Mouse (Mus musculus) MEL (cell line): ENCODE measurements around the gene Skor1. TPM values are rescaled to one million over a fixed set of nuclear protein-coding genes. Genes with fewer than 3 reads are reported as not detected.

Experiments
- DNase-seq: peaks from one replicate; pipeline ENCODE4 v3.0.0; 2011; ENCODE audit warnings: low read depth, low spot score
- H3K27ac ChIP-seq: 2 replicates; pipeline ENCODE4 v1.5.1; 2012; ENCODE audit warnings: low read depth, mild to moderate bottlenecking, control low read depth, low read length, moderate library complexity; ENCODE audit not compliant: control insufficient read depth
- H3K27me3 ChIP-seq, 2 experiments: fragments of 150-350 bp in 1 of 2; sonication (generic) in 1 of 2; 2 replicates each; pipeline ENCODE4 v1.6.1; 2012; ENCODE audit warnings: low read length in 2 of 2, mild to moderate bottlenecking in 2 of 2, improper control_type of control experiment in 1 of 2, moderate library complexity in 1 of 2; ENCODE audit not compliant: insufficient read depth in 2 of 2, control insufficient read depth in 1 of 2
- H3K36me3 ChIP-seq, 2 experiments: 2 replicates each; pipeline ENCODE4 v1.6.1; 2012 to 2014; ENCODE audit warnings: low read length in 2 of 2, improper control_type of control experiment in 1 of 2, inconsistent platforms in 1 of 2, mild to moderate bottlenecking in 1 of 2; ENCODE audit not compliant: insufficient read depth in 2 of 2, control insufficient read depth in 1 of 2
- H3K4me1 ChIP-seq, 2 experiments: fragments of 150-350 bp in 1 of 2; sonication (generic) in 1 of 2; 2 replicates each; pipeline ENCODE4 v1.6.1; 2012; ENCODE audit warnings: low read length in 2 of 2, improper control_type of control experiment in 1 of 2, mild to moderate bottlenecking in 1 of 2; ENCODE audit not compliant: insufficient read depth in 2 of 2, control insufficient read depth in 1 of 2
- H3K4me3 ChIP-seq, 2 experiments: fragments of 150-350 bp in 1 of 2; sonication (generic) in 1 of 2; 2 replicates each; pipeline ENCODE4 v1.5.1; 2012; ENCODE audit warnings: low read depth in 2 of 2, low read length in 2 of 2, mild to moderate bottlenecking in 2 of 2, moderate library complexity in 2 of 2, control low read depth in 1 of 2, improper control_type of control experiment in 1 of 2; ENCODE audit not compliant: control insufficient read depth in 1 of 2, insufficient read depth in 1 of 2
- H3K79me2 ChIP-seq: 2 replicates; pipeline ENCODE4 v1.6.1; 2012; ENCODE audit warnings: mild to moderate bottlenecking, low read length, moderate library complexity; ENCODE audit not compliant: control insufficient read depth, poor library complexity, insufficient read depth
- H3K9ac ChIP-seq: 2 replicates; pipeline ENCODE4 v1.6.1; 2012; ENCODE audit warnings: low read depth, mild to moderate bottlenecking, control low read depth, low read length, moderate library complexity; ENCODE audit not compliant: control insufficient read depth, poor library complexity, severe bottlenecking
- H3K9me3 ChIP-seq: fragments of 150-350 bp; sonication (generic); replicated peaks from 2 replicates; pipeline ENCODE4 v1.6.1; 2012; ENCODE audit warnings: mild to moderate bottlenecking, low read length, improper control_type of control experiment, moderate library complexity; ENCODE audit not compliant: insufficient read depth
- CHD1 ChIP-seq: IDR thresholded peaks from 2 replicates; pipeline ENCODE4 v1.6.1; 2012; ENCODE audit warnings: low read depth, mild to moderate bottlenecking, inconsistent platforms, low read length, improper control_type of control experiment
- CHD2 ChIP-seq: IDR thresholded peaks from 2 replicates; pipeline ENCODE4 v1.6.1; 2011; ENCODE audit warnings: low read length, improper control_type of control experiment
- ELF1 ChIP-seq: IDR thresholded peaks from 2 replicates; pipeline ENCODE4 v1.6.1; 2014; ENCODE audit warnings: low read depth, mild to moderate bottlenecking, inconsistent platforms, low read length, improper control_type of control experiment, moderate library complexity
- GATA1 ChIP-seq: IDR thresholded peaks from 2 replicates; pipeline ENCODE4 v1.6.1; 2011; ENCODE audit warnings: low read depth, low read length, improper control_type of control experiment
- KAT2A ChIP-seq: conservative IDR thresholded peaks from 2 replicates; pipeline ENCODE4 v1.6.1; 2012; ENCODE audit warnings: low read depth, low read length, improper control_type of control experiment, inconsistent platforms
- MAX ChIP-seq: IDR thresholded peaks from 2 replicates; pipeline ENCODE4 v1.6.1; 2011; ENCODE audit warnings: low read length, improper control_type of control experiment
- NELFE ChIP-seq: IDR thresholded peaks from 2 replicates; pipeline ENCODE4 v1.6.1; 2011; ENCODE audit warnings: low read depth, low read length, improper control_type of control experiment
- POLR2AphosphoS2 ChIP-seq: IDR thresholded peaks from 2 replicates; pipeline ENCODE4 v1.6.1; 2011; ENCODE audit warnings: low read length, improper control_type of control experiment
- POLR2AphosphoS5 ChIP-seq: IDR thresholded peaks from 2 replicates; pipeline ENCODE4 v1.6.1; 2012; ENCODE audit warnings: low read depth, borderline replicate concordance, mild to moderate bottlenecking, inconsistent platforms, low read length, moderate library complexity, mixed read lengths
- RAD21 ChIP-seq: IDR thresholded peaks from 2 replicates; pipeline ENCODE4 v1.6.1; 2011; ENCODE audit warnings: mild to moderate bottlenecking, low read depth, low read length, improper control_type of control experiment
- SIN3A ChIP-seq: IDR thresholded peaks from 2 replicates; pipeline ENCODE4 v1.6.1; 2012; ENCODE audit warnings: low read length, improper control_type of control experiment, inconsistent platforms
- TBP ChIP-seq: IDR thresholded peaks from 2 replicates; pipeline ENCODE4 v1.8.0; 2011; ENCODE audit warnings: low read depth, low read length, improper control_type of control experiment
- UBTF ChIP-seq: IDR thresholded peaks from 2 replicates; pipeline ENCODE4 v1.6.1; 2012; ENCODE audit warnings: low read depth, mild to moderate bottlenecking, inconsistent platforms, low read length, improper control_type of control experiment, moderate library complexity, borderline replicate concordance; ENCODE audit not compliant: insufficient read depth
- USF1 ChIP-seq: IDR thresholded peaks from 2 replicates; pipeline ENCODE4 v1.6.1; 2014; ENCODE audit warnings: low read depth, mild to moderate bottlenecking, inconsistent platforms, low read length, improper control_type of control experiment, moderate library complexity
- USF2 ChIP-seq, 2 experiments: IDR thresholded peaks; 2 replicates each; pipeline ENCODE4 v1.6.1; 2011 to 2012; ENCODE audit warnings: improper control_type of control experiment in 2 of 2, low read length in 2 of 2, borderline replicate concordance in 1 of 2, inconsistent platforms in 1 of 2, low read depth in 1 of 2, mild to moderate bottlenecking in 1 of 2; ENCODE audit not compliant: insufficient read depth in 1 of 2
- ZMIZ1 ChIP-seq: IDR thresholded peaks from 2 replicates; pipeline ENCODE4 v1.6.1; 2012; ENCODE audit warnings: low read depth, mild to moderate bottlenecking, inconsistent platforms, low read length, improper control_type of control experiment, moderate library complexity
- ZNF384 ChIP-seq: IDR thresholded peaks from 2 replicates; pipeline ENCODE4 v1.6.1; 2012; ENCODE audit warnings: low read depth, mild to moderate bottlenecking, inconsistent platforms, low read length, improper control_type of control experiment
- polyA plus RNA-seq, 2 experiments: library from polyadenylated mRNA; stranded (reverse) in 1 of 2; unstranded in 1 of 2; fragments of >175 nt in 1 of 2; fragments of >200 nt in 1 of 2; gene quantifications; 2 replicates each; pipeline versions ENCODE4 v1.2.1 to v1.2.4; 2012; ENCODE audit warnings: low replicate concordance in 2 of 2, low read depth in 1 of 2; ENCODE audit not compliant: insufficient read length in 2 of 2, insufficient read depth in 1 of 2, missing spikeins in 1 of 2
- total RNA-seq: library from RNA; depleted of rRNA; stranded (reverse); fragments of 300-350 nt; gene quantifications from 2 replicates; pipeline ENCODE4 v1.2.3, GENCODE M21; 2012

The Skor1 gene
- total and polyA plus RNA-seq, 3 experiments = 0.06 TPM; not detected in 2

DNA sequence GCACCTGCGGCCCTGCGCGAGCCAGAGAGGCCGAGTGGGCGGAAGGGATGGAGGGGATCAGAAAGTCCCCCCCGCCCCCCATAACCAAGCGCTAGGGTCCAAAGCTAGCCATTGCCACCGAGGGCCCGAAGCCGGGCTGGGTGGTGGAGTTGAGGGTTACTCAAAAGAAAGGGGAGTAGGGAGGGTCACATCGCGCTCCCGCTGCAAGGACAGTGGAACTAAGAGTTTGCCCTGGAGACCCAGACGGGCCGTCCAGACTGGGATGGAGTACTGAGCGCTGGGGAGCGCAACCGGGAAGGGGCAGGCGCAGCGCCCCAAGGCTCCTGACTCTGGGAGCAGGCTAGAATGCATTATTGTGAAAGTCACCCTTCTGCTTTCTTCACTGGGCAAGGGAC lies 608 bp upstream of the Skor1 start:
- Histone ChIP-seq H3K9ac (no peak overlapping the region), H3K27me3 (no peaks in the 10 kb centered on the region), H3K4me3 (no peak overlapping the region), H3K4me1 (no peaks in the 10 kb centered on the region), H3K36me3 (no peaks in the 10 kb centered on the region), H3K27ac (no peak overlapping the region), H3K9me3 (no peaks in the 10 kb centered on the region), H3K79me2 (no peaks in the 10 kb centered on the region)
- DNase-seq = no peak
- no peak for TF ChIP-seq ZNF384
- TF ChIP-seq SIN3A = no peak
- no peak for TF ChIP-seq POLR2AphosphoS2
- TF ChIP-seq UBTF = no peak
- no peak for TF ChIP-seq RAD21
- TF ChIP-seq ZMIZ1 = no peak

DNA sequence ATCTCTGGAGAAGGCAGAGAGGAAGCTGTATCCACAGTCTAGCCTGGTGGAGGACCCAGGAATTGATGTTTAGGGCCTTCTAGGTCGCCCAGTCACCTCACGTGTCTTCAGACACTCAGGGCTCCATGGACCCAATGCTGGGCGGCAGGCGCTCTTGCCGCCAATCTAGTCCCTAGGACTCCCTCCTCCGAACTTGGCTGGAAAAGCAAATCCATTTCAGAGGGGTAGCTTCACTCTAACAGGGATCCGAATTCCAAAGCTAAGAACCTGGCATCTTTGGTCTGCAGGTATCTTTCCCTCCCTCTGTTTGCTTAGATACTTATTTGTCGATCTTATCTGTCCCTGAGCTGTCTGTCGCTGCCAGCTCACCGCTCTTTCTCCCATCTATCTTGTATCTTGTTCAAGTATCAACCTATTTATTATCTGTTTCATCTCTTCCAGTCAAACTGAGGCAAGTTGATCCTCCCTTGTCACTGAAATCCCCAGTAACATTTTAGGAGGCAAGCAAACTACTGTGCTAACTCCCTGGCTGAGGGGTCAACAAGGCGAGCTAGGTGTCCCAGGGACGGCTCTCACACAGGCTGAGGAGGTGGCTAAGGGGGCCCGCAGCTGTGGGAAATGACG lies 863 bp downstream of the Skor1 start:
- no peak for TF ChIP-seq KAT2A
- no peak for DNase-seq
- no peaks in the 10 kb centered on the region for H3K27me3 ChIP-seq
- H3K36me3 ChIP-seq = no peaks in the 10 kb centered on the region
- H3K79me2 ChIP-seq = no peaks in the 10 kb centered on the region
- H3K4me1 ChIP-seq = no peaks in the 10 kb centered on the region
- no peak overlapping the region for H3K4me3 ChIP-seq
- H3K9me3 ChIP-seq = no peaks in the 10 kb centered on the region
- H3K27ac ChIP-seq = no peak overlapping the region
- H3K9ac ChIP-seq = no peak overlapping the region

GRCm38 (mm10) chr9:63147296-63147695 lies 1.5 kb downstream of the Skor1 start:
- H3K27ac ChIP-seq = no peak overlapping the region

More at GRCm38 (mm10) chr9:63147296-63147695, 1.5 kb downstream of the Skor1 start:
- H3K4me1 ChIP-seq = no peaks in the 10 kb centered on the region
- no peak overlapping the region for H3K4me3 ChIP-seq
- no peak for TF ChIP-seq USF2 (IDR thresholded peaks at IDR 0.05; ENCODE audit: borderline replicate concordance in 1 of 2, insufficient read depth in 1 of 2, low read depth in 1 of 2, low read length in 2 of 2)
- TF ChIP-seq CHD2 = no peak
- no peak for TF ChIP-seq GATA1
- no peak for TF ChIP-seq USF1
- no peak for TF ChIP-seq POLR2AphosphoS5
- no peak for TF ChIP-seq NELFE
- no peak for TF ChIP-seq CHD1
- TF ChIP-seq MAX = no peak
- TF ChIP-seq TBP = no peak
- TF ChIP-seq ELF1 = no peak
- TF ChIP-seq, all 39 proteins: peak for 0
- Histone ChIP-seq H3K27me3 (no peaks in the 10 kb centered on the region), H3K9me3 (no peaks in the 10 kb centered on the region), H3K36me3 (no peaks in the 10 kb centered on the region), H3K9ac (no peak overlapping the region), H3K79me2 (no peaks in the 10 kb centered on the region)
- DNase-seq = no peak
